Mouse (Mus musculus): ENCODE measurements around the gene Fkbp15.
A peak's percentile ranks its signal among the peaks of the same experiment; 100 is the strongest.
"Not testable (repeated sequence)": the region's sequence is repeated elsewhere in the genome, so short reads cannot be mapped to it uniquely, and the experiment has no call there.

Gene Fkbp15

GRCm38 (mm10) chr4:62282969-62283368 lies 77.4 kb downstream of the Fkbp15 start:
- no peak for DNase-seq (ENCODE audit: low spot score in 2 of 2)

GRCm38 (mm10) chr4:62281319-62281718 lies 79.0 kb downstream of the Fkbp15 start:
- DNase-seq (ENCODE audit: low spot score in 2 of 2): no peak

- DNase-seq (ENCODE audit: low spot score in 2 of 2): no peak
Measured at GRCm38 (mm10) chr4:62278081-62278480, 82.3 kb downstream of the Fkbp15 start.

- no peak for DNase-seq (ENCODE audit: low spot score in 2 of 2)
Measured at GRCm38 (mm10) chr4:62277222-62277621, 83.1 kb downstream of the Fkbp15 start.

- DNase-seq (ENCODE audit: low spot score in 2 of 2): no peak
Measured at GRCm38 (mm10) chr4:62276642-62277041, 83.7 kb downstream of the Fkbp15 start.

GRCm38 (mm10) chr4:62274841-62275536 lies 85.4 kb downstream of the Fkbp15 start:
- DNase-seq (ENCODE audit: low spot score in 2 of 2): no peak

GRCm38 (mm10) chr4:62273916-62274315 lies 86.4 kb downstream of the Fkbp15 start:
- DNase-seq (ENCODE audit: low spot score in 2 of 2): no peak

- DNase-seq (ENCODE audit: low spot score in 2 of 2): no peak
Measured at GRCm38 (mm10) chr4:62272696-62273095, 87.7 kb downstream of the Fkbp15 start.

- no peak for DNase-seq (ENCODE audit: low spot score in 2 of 2)
Measured at GRCm38 (mm10) chr4:62267101-62267500, 93.2 kb downstream of the Fkbp15 start.

- DNase-seq (ENCODE audit: low spot score in 2 of 2): not testable (repeated sequence)
Measured at GRCm38 (mm10) chr4:62266016-62266415, 94.3 kb downstream of the Fkbp15 start.

GRCm38 (mm10) chr4:62265154-62265836 lies 95.1 kb downstream of the Fkbp15 start:
- no peak for DNase-seq (ENCODE audit: low spot score in 2 of 2)

GRCm38 (mm10) chr4:62263133-62263844 lies 97.1 kb downstream of the Fkbp15 start:
- DNase-seq (ENCODE audit: low spot score in 2 of 2): peak; percentile 21 to 22

GRCm38 (mm10) chr4:62262276-62262675 lies 98.1 kb downstream of the Fkbp15 start, which contains the start of gene Slc31a2:
Slc31a2 (plus strand) TSS chr4:62262562.
- DNase-seq (ENCODE audit: low spot score in 2 of 2): no peak

GRCm38 (mm10) chr4:62256931-62257330 lies 103.4 kb downstream of the Fkbp15 start:
- DNase-seq (ENCODE audit: low spot score in 2 of 2): no peak

- no peak for DNase-seq (ENCODE audit: low spot score in 2 of 2)
Measured at GRCm38 (mm10) chr4:62254551-62254950, 105.8 kb downstream of the Fkbp15 start.

- no peak for DNase-seq (ENCODE audit: low spot score in 2 of 2)
Measured at GRCm38 (mm10) chr4:62251776-62252175, 108.6 kb downstream of the Fkbp15 start.

- no peak for DNase-seq (ENCODE audit: low spot score in 2 of 2)
Measured at GRCm38 (mm10) chr4:62250896-62251544, 109.3 kb downstream of the Fkbp15 start.
